Mouse (Mus musculus) small intestine, adult 2 months (tissue): ENCODE results near the gene Gbp9.
A peak's percentile ranks its signal among the peaks of the same experiment; 100 is the strongest.
"Not testable (repeated sequence)": the region's sequence is repeated elsewhere in the genome, so short reads cannot be mapped to it uniquely, and the experiment has no call there.

ENCODE experiments used
- CTCF ChIP-seq: fragments of 200-500 bp; IDR thresholded peaks from 2 replicates; pipeline ENCODE4 v1.5.1; 2012; ENCODE audit warnings: low read depth, mild to moderate bottlenecking, control low read depth, inconsistent platforms, low read length, moderate library complexity, mixed read lengths; ENCODE audit not compliant: insufficient replicate concordance, insufficient read length; ENCODE audit errors: extremely low read depth
- POLR2A ChIP-seq: fragments of 200-500 bp; IDR thresholded peaks from 2 replicates; pipeline ENCODE4 v1.6.1; 2012; ENCODE audit warnings: low read depth, mild to moderate bottlenecking, control low read depth, inconsistent platforms, low read length, moderate library complexity

DNA sequence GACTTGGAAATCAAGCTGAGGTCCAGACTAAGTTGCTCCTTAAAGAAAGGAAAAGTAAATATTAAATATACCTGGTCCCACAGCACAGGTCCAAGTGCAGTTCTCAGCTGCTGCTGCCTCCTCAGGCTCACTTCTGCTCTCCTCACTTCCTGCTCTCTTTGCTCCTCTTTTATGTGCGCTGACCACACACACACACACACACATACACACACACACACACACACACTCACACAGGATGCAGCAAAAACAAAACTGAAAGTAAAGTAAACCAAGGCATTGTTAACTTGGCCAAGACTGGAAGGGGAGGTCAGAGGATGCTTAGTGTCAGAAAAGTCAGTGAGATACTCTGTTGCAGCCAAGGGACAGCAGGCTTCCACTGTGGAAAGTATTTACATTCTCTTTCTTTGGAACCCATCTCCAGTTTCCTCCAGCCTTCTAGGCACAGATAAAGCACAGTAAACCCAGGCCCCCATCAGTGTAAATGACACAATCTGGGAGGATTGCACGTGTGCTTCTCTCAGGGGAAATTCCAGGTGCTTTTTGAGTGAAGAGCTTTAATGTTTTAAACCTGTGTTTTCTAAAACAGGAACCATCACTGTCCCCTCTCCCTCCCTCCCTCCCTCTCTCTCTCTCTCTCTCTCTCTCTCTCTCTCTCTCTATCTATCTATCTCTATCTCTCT, at the start of gene Gbp9, which contains the start of the genes Gbp8 and Gbp4:
- TF ChIP-seq CTCF, result not testable (repeated sequence)
- TF ChIP-seq POLR2A, result 0 out of 2 replicates have a peak, but pooled peaks have one; percentile 36
